Mouse (Mus musculus) lung, adult 18-20 months (tissue): ENCODE data around the gene Olfr311.

Experiments used
- DNase-seq, 2 experiments: peaks; one replicate each; pipeline ENCODE4 v3.0.0; 2022; ENCODE audit warnings: mixed read lengths in 2 of 2

Gene Olfr311

GRCm38 (mm10) chr11:58883756-58884155, 44.7 kb downstream of the Olfr311 start:
- no peak for DNase-seq

GRCm38 (mm10) chr11:58890511-58890910, 51.5 kb downstream of the Olfr311 start:
- DNase-seq = no peak
